Mouse (Mus musculus): ENCODE data around the gene Arhgap45. TPM values are rescaled to one million over a fixed set of nuclear protein-coding genes. Genes with fewer than 3 reads are reported as not detected.
A peak's percentile ranks its signal among the peaks of the same experiment; 100 is the strongest.
"Not testable (repeated sequence)": the region's sequence is repeated elsewhere in the genome, so short reads cannot be mapped to it uniquely, and the experiment has no call there.

The Arhgap45 gene
- polyA plus RNA-seq, 1 experiment from 2014 or later, result 1.7 TPM

DNA sequence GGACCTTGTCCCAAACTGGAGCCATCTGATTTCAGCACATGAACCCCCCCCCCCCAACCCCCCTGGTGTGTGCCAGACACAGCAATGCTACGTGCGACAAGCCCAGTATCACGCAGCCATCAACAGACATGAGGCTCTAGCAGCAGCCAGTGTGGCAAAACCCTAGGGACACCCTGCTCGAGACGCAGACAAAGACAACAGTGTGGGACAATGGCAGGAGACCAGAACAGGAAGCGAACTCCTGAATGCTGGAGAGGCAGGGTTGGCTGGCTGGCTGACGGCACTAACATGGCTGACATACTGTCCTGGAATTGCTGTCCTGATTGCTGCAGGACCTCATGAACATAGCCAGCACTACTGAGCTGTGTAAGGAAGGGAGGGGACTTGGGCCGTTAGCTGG, 18.7 kb downstream of the Arhgap45 start:
- Histone ChIP-seq H3K36me3 (replicated peaks; ENCODE audit: control insufficient read depth, insufficient read depth) (peaks cover 41% of the 10 kb centered on the region), H3K4me2 (replicated peaks) (no peak overlapping the region), H3K4me1 (replicated peaks; ENCODE audit: control insufficient read depth, insufficient read depth, low read length) (peaks cover 14% of the 10 kb centered on the region), H3K9ac (no peak overlapping the region), H3K27me3 (ENCODE audit: control insufficient read depth, insufficient read depth, low read length) (no peaks in the 10 kb centered on the region), H3K9me3 (ENCODE audit: control insufficient read depth, low read length) (no peaks in the 10 kb centered on the region), H3K27ac (no peak overlapping the region), H3K4me3 (replicated peaks; ENCODE audit: low read length) (no peak overlapping the region)
- 62% methylated on average over 8 of the region's 8 CpGs for WGBS
- ATAC-seq (ENCODE audit: low FRiP score), result no peak
- DNase-seq (ENCODE audit: low spot score), result no peak

DNA sequence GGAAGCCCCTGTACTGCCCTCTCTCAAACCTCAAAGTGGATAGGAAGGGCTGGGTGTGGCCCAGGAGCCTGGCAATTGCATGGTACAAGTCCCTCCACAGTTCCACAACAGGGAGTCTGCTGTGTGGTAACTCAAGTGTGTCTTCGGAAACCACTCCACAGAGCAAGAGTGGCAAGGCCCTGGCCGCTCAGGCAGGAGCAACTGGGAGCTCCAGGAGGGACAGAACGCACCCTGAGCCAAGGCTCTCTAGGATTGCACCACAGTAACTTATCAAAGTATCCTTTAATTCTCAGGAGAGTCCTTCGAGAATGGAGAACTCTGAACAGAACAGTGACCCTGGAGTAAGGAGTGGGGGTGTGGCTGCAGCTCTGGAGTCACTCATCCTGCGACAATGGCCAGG, 19.2 kb downstream of the Arhgap45 start:
- Histone ChIP-seq H3K4me1 (replicated peaks; ENCODE audit: control insufficient read depth, insufficient read depth, low read length) (peaks cover 14% of the 10 kb centered on the region), H3K27me3 (ENCODE audit: control insufficient read depth, insufficient read depth, low read length) (no peaks in the 10 kb centered on the region), H3K36me3 (replicated peaks; ENCODE audit: control insufficient read depth, insufficient read depth) (peaks cover 41% of the 10 kb centered on the region), H3K9ac (no peak overlapping the region), H3K4me2 (replicated peaks) (no peak overlapping the region), H3K4me3 (replicated peaks; ENCODE audit: low read length) (no peak overlapping the region), H3K9me3 (ENCODE audit: control insufficient read depth, low read length) (no peaks in the 10 kb centered on the region), H3K27ac (no peak overlapping the region)
- no peak for ATAC-seq (ENCODE audit: low FRiP score)
- 93% methylated on average over 5 of the region's 5 CpGs for WGBS
- no peak for DNase-seq (ENCODE audit: low spot score)

DNA sequence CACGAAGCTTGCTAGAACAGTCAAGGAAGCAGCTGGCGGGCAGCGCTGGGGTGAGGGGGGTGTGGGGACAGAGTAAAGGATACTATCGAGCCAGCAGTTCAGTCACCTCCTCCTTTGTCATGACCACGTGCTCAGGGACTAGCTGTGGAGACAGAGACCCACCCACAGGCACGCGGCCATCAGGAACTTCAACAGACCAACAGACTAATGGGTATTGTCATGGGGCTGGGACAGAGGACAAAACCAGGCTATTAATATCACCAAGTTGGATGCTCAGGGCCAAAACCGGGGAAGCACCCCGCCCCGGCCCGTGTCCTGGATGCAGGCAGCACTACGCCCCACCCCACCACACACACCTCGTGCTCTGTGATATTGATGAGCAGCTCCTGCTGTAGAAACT, 20.4 kb downstream of the Arhgap45 start:
- Histone ChIP-seq H3K9ac (no peak overlapping the region), H3K4me2 (replicated peaks) (no peak overlapping the region), H3K27me3 (ENCODE audit: control insufficient read depth, insufficient read depth, low read length) (no peaks in the 10 kb centered on the region), H3K36me3 (replicated peaks; ENCODE audit: control insufficient read depth, insufficient read depth) (peaks cover 41% of the 10 kb centered on the region), H3K4me1 (replicated peaks; ENCODE audit: control insufficient read depth, insufficient read depth, low read length) (peaks cover 14% of the 10 kb centered on the region), H3K9me3 (ENCODE audit: control insufficient read depth, low read length) (no peaks in the 10 kb centered on the region), H3K27ac (no peak overlapping the region), H3K4me3 (replicated peaks; ENCODE audit: low read length) (no peak overlapping the region)
- 96% methylated on average over 13 of the region's 13 CpGs for WGBS
- ATAC-seq (ENCODE audit: low FRiP score) (no peak), DNase-seq (ENCODE audit: low spot score) (no peak)

DNA sequence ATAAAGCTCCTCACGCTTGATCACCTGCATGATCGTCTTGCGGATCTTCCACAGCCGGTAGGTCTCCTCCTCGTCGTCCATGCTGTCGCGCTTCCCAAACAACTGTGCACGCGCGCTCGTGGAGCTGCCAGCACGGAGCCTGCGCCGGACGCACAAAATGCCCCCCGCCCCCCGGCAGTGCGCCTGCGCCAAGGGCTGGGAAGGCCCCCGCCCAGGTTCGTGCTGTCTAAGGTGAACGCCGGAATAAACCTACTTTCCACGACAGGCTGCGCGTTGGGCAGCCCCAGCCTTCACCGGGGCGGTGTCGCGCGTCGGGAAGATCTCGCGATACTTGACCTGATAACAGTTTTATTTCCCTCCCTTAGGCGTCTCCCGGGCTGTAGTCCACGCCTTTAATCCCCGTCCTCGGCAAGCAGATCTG, 23.1 kb downstream of the Arhgap45 start, which contains the start of gene Polr2e:
Polr2e (minus strand) TSS at position 237 of the 421 bp plus-strand sequence.
- Histone ChIP-seq H3K9ac (peak within 1 kb of the TSS; percentile 72), H3K27ac (peak within 1 kb of the TSS; percentile 69), H3K27me3 (ENCODE audit: control insufficient read depth, insufficient read depth, low read length) (no peaks in the 10 kb centered on the region), H3K4me2 (replicated peaks) (peak within 1 kb of the TSS; percentile 70), H3K36me3 (replicated peaks; ENCODE audit: control insufficient read depth, insufficient read depth) (peaks cover 39% of the 10 kb centered on the region), H3K4me3 (replicated peaks; ENCODE audit: low read length) (peak within 1 kb of the TSS; percentile 88), H3K4me1 (replicated peaks; ENCODE audit: control insufficient read depth, insufficient read depth, low read length) (peaks cover 14% of the 10 kb centered on the region), H3K9me3 (ENCODE audit: control insufficient read depth, low read length) (no peaks in the 10 kb centered on the region)
- peak; percentile 98 for ATAC-seq (ENCODE audit: low FRiP score)
- DNase-seq (ENCODE audit: low spot score), result peak; percentile 99
- under 1% methylated on average over 39 of the region's 40 CpGs for WGBS

DNA sequence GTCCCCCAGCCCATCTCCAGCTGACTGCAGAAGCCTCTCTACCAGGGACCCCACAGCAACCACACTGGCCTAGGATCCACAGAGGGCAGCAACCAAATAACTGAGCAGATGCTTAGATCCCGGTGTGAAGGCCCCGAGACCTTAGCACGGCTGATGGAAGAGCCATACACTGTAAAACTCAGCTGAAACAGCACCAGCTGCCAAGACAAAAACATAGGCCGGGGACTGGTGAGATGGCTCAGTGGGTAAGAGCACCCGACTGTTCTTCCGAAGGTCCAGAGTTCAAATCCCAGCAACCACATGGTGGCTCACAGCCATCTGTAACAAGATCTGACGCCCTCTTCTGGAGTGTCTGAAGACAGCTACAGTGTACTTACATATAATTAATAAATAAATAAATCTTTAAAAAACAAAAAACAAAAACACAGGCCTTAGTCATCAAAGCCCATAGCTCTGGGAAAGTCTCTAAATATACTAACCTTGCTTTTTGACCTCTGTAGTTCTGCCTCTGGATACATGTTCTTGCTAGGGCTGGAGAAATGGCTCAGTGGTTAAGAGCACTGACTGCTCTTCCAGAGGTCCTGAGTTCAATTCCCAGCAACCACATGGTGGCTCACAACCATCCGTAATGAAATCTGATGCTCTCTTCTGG, 25.1 kb downstream of the Arhgap45 start:
- ATAC-seq (ENCODE audit: low FRiP score); H3K27me3 ChIP-seq (ENCODE audit: control insufficient read depth, insufficient read depth, low read length); H3K9me3 ChIP-seq (ENCODE audit: control insufficient read depth, low read length); H3K9ac ChIP-seq; DNase-seq (ENCODE audit: low spot score); H3K27ac ChIP-seq; H3K4me3 ChIP-seq (replicated peaks; ENCODE audit: low read length); H3K4me2 ChIP-seq (replicated peaks): not testable (repeated sequence)
- WGBS, result 87% methylated on average over 8 of the region's 8 CpGs
- Histone ChIP-seq H3K36me3 (replicated peaks; ENCODE audit: control insufficient read depth, insufficient read depth) (peaks cover 20% of the 10 kb centered on the region), H3K4me1 (replicated peaks; ENCODE audit: control insufficient read depth, insufficient read depth, low read length) (peaks cover 14% of the 10 kb centered on the region)

DNA sequence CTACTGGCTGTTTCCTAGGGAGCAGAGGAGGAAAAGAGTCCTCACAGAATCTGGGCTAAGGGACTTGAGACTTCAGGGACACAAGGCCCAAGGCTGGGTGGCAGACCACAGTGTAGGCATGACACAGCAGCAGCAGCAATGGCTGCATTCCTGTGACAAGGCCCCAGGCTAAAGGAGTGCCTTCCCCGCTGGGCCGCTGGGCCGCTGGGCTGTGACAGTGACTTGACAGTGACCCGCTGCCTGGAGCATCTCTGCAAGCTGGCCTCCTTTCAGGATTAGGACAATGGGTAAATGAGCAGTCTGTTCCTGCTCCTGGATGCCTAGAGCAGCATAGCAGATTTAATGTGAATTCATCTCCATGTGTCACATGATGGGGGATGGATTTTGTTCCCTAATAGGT, 27.6 kb downstream of the Arhgap45 start:
- DNase-seq (ENCODE audit: low spot score) (no peak), ATAC-seq (ENCODE audit: low FRiP score) (no peak)
- peaks cover 4% of the 10 kb centered on the region; the same call in 1 of the 2 replicates for H3K4me1 ChIP-seq (replicated peaks; ENCODE audit: control insufficient read depth, insufficient read depth, low read length)
- 0 out of 2 replicates have a peak overlapping the region, but pooled peaks have one; percentile 20 for H3K27ac ChIP-seq
- H3K4me3 ChIP-seq (replicated peaks; ENCODE audit: low read length), result no peak overlapping the region
- no peaks in the 10 kb centered on the region for H3K27me3 ChIP-seq (ENCODE audit: control insufficient read depth, insufficient read depth, low read length)
- H3K9ac ChIP-seq, result 0 out of 2 replicates have a peak overlapping the region, but pooled peaks have one; percentile 16
- WGBS, result 10% methylated on average over 4 of the region's 4 CpGs
- H3K4me2 ChIP-seq (replicated peaks), result no peak overlapping the region
- no peaks in the 10 kb centered on the region for H3K36me3 ChIP-seq (replicated peaks; ENCODE audit: control insufficient read depth, insufficient read depth)
- no peaks in the 10 kb centered on the region for H3K9me3 ChIP-seq (ENCODE audit: control insufficient read depth, low read length)

DNA sequence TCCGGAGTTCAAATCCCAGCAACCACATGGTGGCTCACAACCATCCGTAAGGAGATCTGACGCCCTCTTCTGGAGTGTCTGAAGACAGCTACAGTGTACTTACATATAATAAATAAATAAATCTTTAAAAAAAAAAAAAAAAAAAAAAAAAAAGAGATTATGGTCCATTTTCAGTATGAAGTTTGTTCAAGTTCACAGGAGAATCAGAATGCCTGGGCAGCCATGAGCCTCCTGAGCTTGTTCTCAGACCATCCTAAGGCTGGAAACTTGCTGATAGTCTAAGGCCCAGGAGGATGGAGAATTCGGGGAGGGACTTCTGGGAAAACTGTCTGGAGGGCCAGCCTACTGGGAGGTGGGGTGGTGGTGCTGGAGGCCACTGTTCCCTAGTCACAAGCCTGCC, 28.9 kb downstream of the Arhgap45 start:
- not testable (repeated sequence) for DNase-seq (ENCODE audit: low spot score); H3K27me3 ChIP-seq (ENCODE audit: control insufficient read depth, insufficient read depth, low read length); H3K27ac ChIP-seq; H3K4me2 ChIP-seq (replicated peaks); H3K9ac ChIP-seq; H3K9me3 ChIP-seq (ENCODE audit: control insufficient read depth, low read length); H3K4me3 ChIP-seq (replicated peaks; ENCODE audit: low read length); ATAC-seq (ENCODE audit: low FRiP score); H3K4me1 ChIP-seq (replicated peaks; ENCODE audit: control insufficient read depth, insufficient read depth, low read length); H3K36me3 ChIP-seq (replicated peaks; ENCODE audit: control insufficient read depth, insufficient read depth)
- 81% methylated on average over 2 of the region's 4 CpGs for WGBS

DNA sequence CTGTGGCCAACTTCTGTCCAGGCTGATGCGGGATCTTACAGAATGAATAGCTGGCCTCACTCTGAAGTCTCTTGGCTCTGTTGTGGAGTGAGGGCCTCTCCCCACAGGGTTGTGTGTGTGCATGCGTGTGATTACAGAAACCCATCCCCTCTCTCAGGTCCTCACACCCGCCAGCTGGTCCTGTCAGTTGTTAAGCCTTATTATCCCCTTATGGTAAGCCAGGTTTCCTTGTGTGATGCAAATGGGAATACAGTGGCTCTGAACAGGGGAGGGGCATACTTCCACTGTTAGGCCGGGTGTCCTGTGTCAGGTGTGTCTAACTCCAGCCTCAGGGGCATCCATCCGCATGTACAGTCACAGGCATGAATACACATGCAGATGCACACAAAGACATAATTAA, 29.3 kb downstream of the Arhgap45 start:
- Histone ChIP-seq H3K4me2 (replicated peaks) (no peak overlapping the region), H3K9ac (no peak overlapping the region), H3K27me3 (ENCODE audit: control insufficient read depth, insufficient read depth, low read length) (no peaks in the 10 kb centered on the region), H3K36me3 (replicated peaks; ENCODE audit: control insufficient read depth, insufficient read depth) (no peaks in the 10 kb centered on the region), H3K4me3 (replicated peaks; ENCODE audit: low read length) (no peak overlapping the region), H3K9me3 (ENCODE audit: control insufficient read depth, low read length) (no peaks in the 10 kb centered on the region), H3K4me1 (replicated peaks; ENCODE audit: control insufficient read depth, insufficient read depth, low read length) (no peaks in the 10 kb centered on the region; the same call in 1 of the 2 replicates), H3K27ac (no peak overlapping the region)
- ATAC-seq (ENCODE audit: low FRiP score) (no peak), DNase-seq (ENCODE audit: low spot score) (no peak)
- 67% methylated on average over 5 of the region's 5 CpGs for WGBS

DNA sequence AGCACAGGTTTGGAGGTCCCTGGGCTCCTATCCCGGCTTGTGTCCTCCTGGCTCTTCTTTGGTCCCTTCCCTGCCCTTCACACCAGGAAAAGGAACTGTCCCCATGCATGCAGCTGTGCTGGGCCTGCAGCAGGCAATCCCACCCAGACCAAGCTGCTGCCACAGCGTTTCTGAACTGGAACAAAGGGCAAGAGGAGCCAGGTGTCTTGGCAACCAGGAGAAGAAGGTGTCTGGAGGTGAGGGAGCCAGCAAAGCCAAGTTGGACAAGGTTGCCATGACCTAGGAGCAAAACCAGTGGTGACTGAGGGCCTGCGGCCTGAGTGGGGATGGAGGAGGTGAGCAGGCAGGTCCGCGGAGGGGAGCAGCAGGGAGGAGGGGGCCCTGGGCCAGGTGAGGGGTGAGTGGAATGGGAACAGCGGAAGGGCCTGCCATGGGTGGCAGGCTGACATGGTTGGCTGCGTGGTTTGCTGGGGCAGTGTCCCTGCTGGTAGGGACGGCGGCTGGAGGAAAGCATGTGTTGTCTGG, 30.6 kb downstream of the Arhgap45 start, which contains the start of gene Gpx4:
Gpx4 (plus strand) TSS at position 126 of the 525 bp plus-strand sequence.
- no peak within 1 kb of the TSS for H3K9ac ChIP-seq
- H3K27ac ChIP-seq, result peak within 1 kb of the TSS; percentile 20; the same call in 1 of the 2 replicates

More for the DNA sequence above, 30.6 kb downstream of the Arhgap45 start, which contains the start of gene Gpx4:
- H3K4me2 ChIP-seq (replicated peaks), result no peak within 1 kb of the TSS
- 36% methylated on average over 9 of the region's 9 CpGs for WGBS
- no peaks in the 10 kb centered on the region for H3K27me3 ChIP-seq (ENCODE audit: control insufficient read depth, insufficient read depth, low read length)
- H3K9me3 ChIP-seq (ENCODE audit: control insufficient read depth, low read length), result no peaks in the 10 kb centered on the region
- DNase-seq (ENCODE audit: low spot score) (no peak), ATAC-seq (ENCODE audit: low FRiP score) (no peak)
- no peak within 1 kb of the TSS for H3K4me3 ChIP-seq (replicated peaks; ENCODE audit: low read length)
- no peaks in the 10 kb centered on the region for H3K36me3 ChIP-seq (replicated peaks; ENCODE audit: control insufficient read depth, insufficient read depth)
- H3K4me1 ChIP-seq (replicated peaks; ENCODE audit: control insufficient read depth, insufficient read depth, low read length), result no peaks in the 10 kb centered on the region; the same call in 1 of the 2 replicates
